Comparison of ENCODE assay signal across 22 mouse cellular contexts in genomic region chr15:78483311-78483710, GRCm38 (mm10). TPM values are rescaled to one million over a fixed set of nuclear protein-coding genes. Genes with fewer than 3 reads are reported as not detected.
DNase-seq lines count a peak whose midpoint lies in the region; ATAC-seq and TF ChIP-seq lines count a peak whose summit lies in the region.
"Had no signal": no experiment of that assay in that cellular context is flagged by ENCODE, and none has a peak within 500 bp of the region (broad histone marks: within the 10 kb centered on the region; RNA-seq: fewer than 3 reads in every experiment).

No protein-coding gene starts in this region.

- no peak for TF ChIP-seq CTCF in Patski (IDR thresholded peaks at IDR 0.05)

- in situ Hi-C loops in Patski (cut with MboI; ENCODE audit: low pct_unique_long_range_greater_than_20kb): no loop called here

- CTCF ChIA-PET in Patski (lab: Charles Lee): interaction anchor here (0.8 to 2.3 kb wide), 3 partner anchors 10 to 34 kb away, joined by 3 to 7 read pairs (median 5); no protein-coding TSS in a partner anchor

- H3K27me3 ChIP-seq in Patski: no peaks in the 10 kb centered on the region
- H3K27me3 ChIP-seq: forebrain, embryonic 15.5 days had no signal

- POLR2A ChIA-PET in Patski (lab: Charles Lee): interaction anchor here (1.2 to 1.6 kb wide), 3 partner anchors 13 to 36 kb away, joined by 4 to 5 read pairs (median 4); no protein-coding TSS in a partner anchor

- ATAC-seq in Patski: peak; percentile 93
- ATAC-seq: forebrain, embryonic 15.5 days; hindbrain, postnatal 0 days had no signal

- DNase-seq in layer of hippocampus, adult 9-11 months: peak; percentile 9
- DNase-seq in layer of hippocampus, postnatal 25 days (ENCODE audit: extremely low spot score in 1 of 2, low spot score in 1 of 2): no peak
- DNase-seq in Patski (ENCODE audit: low read depth, low spot score): peak; percentile 83
- DNase-seq in cerebellum, adult 9-11 months: peak; percentile 88
- DNase-seq in telencephalon, adult 2 months (ENCODE audit: low read depth, low spot score): peak; percentile 10
- no peak for DNase-seq in thymus, postnatal 10 days (ENCODE audit: low spot score in 2 of 2)
- no peak for DNase-seq in spleen, adult 18-20 months
- DNase-seq: heart, postnatal 4 days; kidney, adult 18-20 months; kidney, postnatal 4 days; left cerebral cortex, postnatal 4 days; lung, adult 18-20 months had no signal

RNA-seq across cellular contexts. Expression of gene Il2rb, which starts 11.8 kb away (rescaled TPM):
- total RNA-seq in layer of hippocampus, postnatal 25 days (2021): under 1 TPM in 1 of 2 experiments, not detected in 1; 0.05 TPM
- 1.5 TPM for polyA plus RNA-seq in Patski (2021)
- total RNA-seq: gastrocnemius, adult 18-20 months had no signal
- polyA plus RNA-seq: embryonic facial prominence, embryonic 10.5 days; forebrain, embryonic 15.5 days; heart, embryonic 12.5 days; neural tube, embryonic 11.5 days had no signal

RNA-seq across cellular contexts. Expression of gene Tmprss6, which starts 14.9 kb away (rescaled TPM):
- total RNA-seq in layer of hippocampus, postnatal 25 days (2021): 1 to 10 TPM in 1 of 2 experiments, under 1 TPM in 1; 0.61 to 4.5 TPM
- 155 TPM for polyA plus RNA-seq in Patski (2021)
- total RNA-seq: heart, postnatal 4 days; left cerebral cortex, postnatal 4 days; megakaryocyte-erythroid progenitor cell, adult 5-6 weeks; midbrain, postnatal 0 days had no signal
- polyA plus RNA-seq: neural tube, embryonic 11.5 days had no signal

RNA-seq across cellular contexts. Expression of gene C1qtnf6, which starts 47.9 kb away (rescaled TPM):
- 1 to 10 TPM; 5.3 to 5.6 TPM for total RNA-seq in layer of hippocampus, postnatal 25 days (2021)
- polyA plus RNA-seq in Patski (2021): 16.9 TPM
- polyA plus RNA-seq: erythroblast, embryonic 14.5 days had no signal

RNA-seq across cellular contexts. Expression of gene Kctd17, which starts 54.9 kb away (rescaled TPM):
- 100 to 1,000 TPM; 257 to 260 TPM for total RNA-seq in layer of hippocampus, postnatal 25 days (2021)
- 157 TPM for polyA plus RNA-seq in Patski (2021)
- total RNA-seq: megakaryocyte-erythroid progenitor cell, adult 5-6 weeks; MEL had no signal

Comparison
In these comparisons a context has a peak if more than half of its experiments do, and no peak if none do; other contexts are left out.
1. DNase-seq: peak in layer of hippocampus, adult 9-11 months (single experiment), Patski (single experiment), cerebellum, adult 9-11 months (single experiment) and telencephalon, adult 2 months (single experiment); none in layer of hippocampus, postnatal 25 days (0 of 2), thymus, postnatal 10 days (0 of 2) and spleen, adult 18-20 months (0 of 2).